Mouse (Mus musculus) retina, embryonic 14.5 days (tissue): ENCODE measurements at regions not wholly inside any gene's neighbourhood (a gene's known extent, or its start where the extent isn't known, plus 50 kb on each side); places are given as distances from the start of the nearest gene placed in this dataset.
"Not testable (repeated sequence)": the region's sequence is repeated elsewhere in the genome, so short reads cannot be mapped to it uniquely, and the experiment has no call there.

Experiments
- DNase-seq: peaks from one replicate; pipeline ENCODE4 v3.0.0-alpha.2; 2015; ENCODE audit warnings: low spot score

- no peak for DNase-seq
Observed at GRCm38 (mm10) chr5:61240498-61240897, 568.1 kb upstream of the G6pd2 start.

GRCm38 (mm10) chr5:61288506-61288905, 520.1 kb upstream of the G6pd2 start:
- not testable (repeated sequence) for DNase-seq

- no peak for DNase-seq
Observed at GRCm38 (mm10) chr5:61314951-61315350, 493.7 kb upstream of the G6pd2 start.

DNA sequence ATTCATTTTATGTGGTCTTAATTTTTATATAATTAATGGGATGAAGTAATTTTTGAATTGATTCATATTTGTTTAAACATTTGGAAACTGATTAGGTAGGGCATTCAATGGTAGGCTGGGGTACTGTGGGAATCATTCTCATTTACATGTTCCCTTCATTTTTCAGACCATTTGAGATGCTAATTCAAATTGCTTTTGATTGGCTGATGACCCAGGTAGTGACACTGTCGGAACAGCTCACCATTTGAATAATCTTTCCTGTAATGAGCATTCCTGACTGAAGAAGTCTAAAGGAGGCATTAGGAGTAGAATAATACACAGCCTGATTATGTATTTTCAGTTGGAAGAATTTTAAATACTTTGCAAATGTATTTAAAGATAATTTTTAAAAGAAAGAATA, 457.2 kb upstream of the G6pd2 start:
- no peak for DNase-seq

GRCm38 (mm10) chr5:61355263-61355981, 453.2 kb upstream of the G6pd2 start:
- DNase-seq, result no peak

- DNase-seq, result peak; percentile 69
Observed at GRCm38 (mm10) chr5:61372901-61373300, 435.7 kb upstream of the G6pd2 start.

DNA sequence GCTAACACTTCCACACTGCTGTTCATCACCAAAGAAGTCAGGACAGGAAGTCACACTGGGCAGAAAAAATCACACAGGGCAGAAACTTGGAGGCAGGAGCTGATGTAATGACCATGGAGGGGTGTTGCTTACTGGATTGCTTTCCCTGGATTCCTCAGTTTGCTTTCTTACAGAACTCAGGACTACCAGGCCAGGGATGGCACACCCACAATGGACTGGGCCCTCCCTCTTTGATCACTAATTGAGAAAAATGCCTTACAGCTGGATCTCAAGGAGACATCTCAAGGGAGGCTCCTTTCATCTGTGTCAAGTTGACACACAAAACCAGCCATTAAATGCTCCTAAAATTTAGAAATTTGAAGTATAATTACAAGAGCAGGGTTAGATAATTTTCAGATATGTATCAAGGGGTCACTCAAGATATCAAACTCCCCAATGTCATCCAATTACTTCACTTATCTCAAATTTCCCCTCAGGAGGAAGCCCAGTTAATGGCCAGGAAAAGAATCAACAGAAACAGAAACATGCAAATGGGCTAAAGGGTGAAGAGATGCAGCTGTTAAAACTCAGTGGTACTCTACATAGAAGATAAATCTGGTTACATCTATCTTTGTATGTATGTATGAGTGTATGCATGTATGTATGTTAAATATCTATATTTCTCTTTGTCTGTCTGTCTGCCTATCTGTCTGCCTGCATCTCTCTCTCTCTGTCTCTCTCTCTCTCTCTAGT, 413.5 kb upstream of the G6pd2 start:
- no peak for DNase-seq
